Mouse (Mus musculus) adrenal gland, postnatal 14 days (tissue): Measurements from ENCODE around the gene Unc93b1. TPM values are rescaled to one million over a fixed set of nuclear protein-coding genes. Genes with fewer than 3 reads are reported as not detected.

Source experiments
- DNase-seq: peaks from one replicate; pipeline ENCODE4 v3.0.0; 2021; ENCODE audit warnings: mixed read lengths
- total RNA-seq: library from RNA; stranded (reverse); gene quantifications from 2 replicates; pipeline ENCODE4 v1.2.3, GENCODE M21; 2021

Unc93b1 gene
- total RNA-seq, 1 experiment from 2014 or later: 35.4 TPM

- DNase-seq: no peak
Observed at GRCm38 (mm10) chr19:3983527-3984200, 48.7 kb downstream of the Unc93b1 start.

- DNase-seq: peak; percentile 89
Observed at GRCm38 (mm10) chr19:3985261-3985681, 50.3 kb downstream of the Unc93b1 start.

- DNase-seq: peak; percentile 94
Observed at GRCm38 (mm10) chr19:3986334-3986733, 51.3 kb downstream of the Unc93b1 start, which contains the start of gene Acy3. Acy3 (plus strand) TSS chr19:3986570.

- DNase-seq: no peak
Observed at GRCm38 (mm10) chr19:3988066-3988465, 53.1 kb downstream of the Unc93b1 start.

GRCm38 (mm10) chr19:3988750-3989149 lies 53.8 kb downstream of the Unc93b1 start:
- DNase-seq: no peak

- no peak for DNase-seq
Observed at GRCm38 (mm10) chr19:3990804-3991203, 55.8 kb downstream of the Unc93b1 start.

GRCm38 (mm10) chr19:3991562-3991961 lies 56.6 kb downstream of the Unc93b1 start:
- DNase-seq: no peak

- DNase-seq: no peak
Observed at GRCm38 (mm10) chr19:3991966-3992365, 57.0 kb downstream of the Unc93b1 start.

- no peak for DNase-seq
Observed at GRCm38 (mm10) chr19:3992416-3992815, 57.4 kb downstream of the Unc93b1 start, which contains the start of gene Tbx10. Tbx10 (plus strand) TSS chr19:3992752.

- no peak for DNase-seq
Observed at GRCm38 (mm10) chr19:3994932-3995331, 59.9 kb downstream of the Unc93b1 start.

- no peak for DNase-seq
Observed at GRCm38 (mm10) chr19:3995505-3995904, 60.5 kb downstream of the Unc93b1 start.

- DNase-seq: no peak
Observed at GRCm38 (mm10) chr19:3996106-3996505, 61.1 kb downstream of the Unc93b1 start.

GRCm38 (mm10) chr19:3996747-3997146 lies 61.8 kb downstream of the Unc93b1 start:
- no peak for DNase-seq

- no peak for DNase-seq
Observed at GRCm38 (mm10) chr19:3997231-3997630, 62.2 kb downstream of the Unc93b1 start.

- no peak for DNase-seq
Observed at GRCm38 (mm10) chr19:3998335-3998734, 63.3 kb downstream of the Unc93b1 start.

Other genes with a start within 250 kb of the Unc93b1 start
- gene Lrp5, start 248.6 kb upstream of the Unc93b1 start, total RNA-seq: 96.5 and 97.9 TPM in 2 replicates
- 29.2 and 33.7 TPM in 2 replicates for gene 1810055G02Rik, start 226.9 kb upstream of the Unc93b1 start, total RNA-seq
- 63.2 and 63.9 TPM in 2 replicates for gene Kmt5b, start 167.8 kb upstream of the Unc93b1 start, total RNA-seq
- 52.0 and 82.2 TPM in 2 replicates for gene Chka, start 83.4 kb upstream of the Unc93b1 start, total RNA-seq
- gene Tcirg1, start 28.1 kb upstream of the Unc93b1 start, total RNA-seq: 44.3 and 48.8 TPM in 2 replicates
- 440 and 447 TPM in 2 replicates for gene Ndufs8, start 22.4 kb upstream of the Unc93b1 start, total RNA-seq
- 57.8 and 73.4 TPM in 2 replicates for gene Aldh3b1, start 5.4 kb upstream of the Unc93b1 start, total RNA-seq
- 0.41 and 0.44 TPM in 2 replicates for gene Aldh3b3, start 23.5 kb downstream of the Unc93b1 start, total RNA-seq
- 7.6 and 11.6 TPM in 2 replicates for gene Aldh3b2, start 37.1 kb downstream of the Unc93b1 start, total RNA-seq
- 25.7 and 31.1 TPM in 2 replicates for gene Acy3, start 51.4 kb downstream of the Unc93b1 start, total RNA-seq
- not detected in 2 replicates for gene Tbx10, start 57.6 kb downstream of the Unc93b1 start, total RNA-seq
- 41.1 and 49.2 TPM in 2 replicates for gene Nudt8, start 65.4 kb downstream of the Unc93b1 start, total RNA-seq
- 0.89 and 1.7 TPM in 2 replicates for gene Gm49405, start 65.4 kb downstream of the Unc93b1 start, total RNA-seq
- gene Doc2g, start 68.1 kb downstream of the Unc93b1 start, total RNA-seq: 1.6 and 2.8 TPM in 2 replicates
- gene Ndufv1, start 77.6 kb downstream of the Unc93b1 start, total RNA-seq: 604 and 685 TPM in 2 replicates
- 289 and 329 TPM in 2 replicates for gene Gstp1, start 102.8 kb downstream of the Unc93b1 start, total RNA-seq
- gene Gstp2, start 110.8 kb downstream of the Unc93b1 start, total RNA-seq: 62.4 and 76.7 TPM in 2 replicates
- gene Gstp3, start 124.4 kb downstream of the Unc93b1 start, total RNA-seq: 4.5 and 58.0 TPM in 2 replicates
- gene Cabp2, start 146.4 kb downstream of the Unc93b1 start, total RNA-seq: not detected in 2 replicates
- 78.4 and 97.1 TPM in 2 replicates for gene Cdk2ap2, start 162.0 kb downstream of the Unc93b1 start, total RNA-seq
- 95.1 and 116 TPM in 2 replicates for gene Pitpnm1, start 164.8 kb downstream of the Unc93b1 start, total RNA-seq
- 81.3 and 94.1 TPM in 2 replicates for gene Aip, start 190.7 kb downstream of the Unc93b1 start, total RNA-seq
- gene Gpr152, start 204.6 kb downstream of the Unc93b1 start, total RNA-seq: 0.08 TPM in 1 of 2 replicates, not detected in the other
- 1.7 and 2.4 TPM in 2 replicates for gene Cabp4, start 208.8 kb downstream of the Unc93b1 start, total RNA-seq
- 183 and 193 TPM in 2 replicates for gene Coro1b, start 213.4 kb downstream of the Unc93b1 start, total RNA-seq
- gene Ptprcap, start 218.4 kb downstream of the Unc93b1 start, total RNA-seq: 4.4 and 27.5 TPM in 2 replicates
- gene Rps6kb2, start 228.2 kb downstream of the Unc93b1 start, total RNA-seq: 29.1 and 34.4 TPM in 2 replicates
- 2.6 and 4.1 TPM in 2 replicates for gene Carns1, start 240.3 kb downstream of the Unc93b1 start, total RNA-seq